Mouse (Mus musculus): Measurements from ENCODE around the gene Lyl1. TPM values are rescaled to one million over a fixed set of nuclear protein-coding genes. Genes with fewer than 3 reads are reported as not detected.
A peak's percentile ranks its signal among the peaks of the same experiment; 100 is the strongest.

Gene Lyl1
- total and polyA plus RNA-seq, 3 experiments: 88.7 to 149 (median 136) TPM

DNA sequence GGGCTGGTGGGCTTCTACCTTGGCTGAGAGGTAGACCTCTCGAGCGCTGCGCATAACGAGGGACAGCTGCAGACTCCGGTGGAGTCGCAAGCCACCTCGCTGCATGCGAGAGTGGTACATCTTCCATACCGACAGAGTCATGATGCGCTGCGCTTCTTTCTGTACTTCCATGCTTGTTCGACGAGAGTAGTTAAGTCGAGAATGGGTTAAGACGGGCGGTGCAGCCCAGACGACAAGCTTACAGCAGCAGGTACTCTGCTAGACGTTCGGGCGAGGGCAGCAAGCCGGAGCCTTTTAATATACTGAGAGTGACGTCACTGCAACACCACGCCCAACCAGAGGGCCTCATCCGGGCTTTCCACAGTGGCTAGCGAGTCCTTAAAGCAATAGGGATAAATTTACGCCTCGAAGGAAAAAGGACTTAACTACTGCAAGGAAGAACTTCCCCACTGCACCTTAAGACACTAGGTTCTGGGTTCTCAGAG is 38.6 kb upstream of the Lyl1 start, which contains the start of gene Ier2 (continued):
- peak; percentile 100 for TF ChIP-seq ZMIZ1 (IDR thresholded peaks at IDR 0.05; ENCODE audit: low read depth, low read length)
- TF ChIP-seq TCF12 (IDR thresholded peaks at IDR 0.05; ENCODE audit: low read depth, low read length): peak; percentile 75
- TF ChIP-seq USF1 (IDR thresholded peaks at IDR 0.05; ENCODE audit: low read depth, low read length): no peak
- TF ChIP-seq USF2 (IDR thresholded peaks at IDR 0.05; ENCODE audit: borderline replicate concordance in 1 of 2, insufficient read depth in 1 of 2, low read depth in 1 of 2, low read length in 2 of 2): no peak
- TF ChIP-seq CHD2 (IDR thresholded peaks at IDR 0.05; ENCODE audit: low read length): no peak
- TF ChIP-seq SIN3A (IDR thresholded peaks at IDR 0.05; ENCODE audit: low read length): peak; percentile 95
- TF ChIP-seq POLR2A (IDR thresholded peaks at IDR 0.05; ENCODE audit: control insufficient read depth in 1 of 2, insufficient read depth in 1 of 2, low read depth in 1 of 2, low read length in 2 of 2, poor library complexity in 1 of 2): peak; percentile 99 to 100

DNA sequence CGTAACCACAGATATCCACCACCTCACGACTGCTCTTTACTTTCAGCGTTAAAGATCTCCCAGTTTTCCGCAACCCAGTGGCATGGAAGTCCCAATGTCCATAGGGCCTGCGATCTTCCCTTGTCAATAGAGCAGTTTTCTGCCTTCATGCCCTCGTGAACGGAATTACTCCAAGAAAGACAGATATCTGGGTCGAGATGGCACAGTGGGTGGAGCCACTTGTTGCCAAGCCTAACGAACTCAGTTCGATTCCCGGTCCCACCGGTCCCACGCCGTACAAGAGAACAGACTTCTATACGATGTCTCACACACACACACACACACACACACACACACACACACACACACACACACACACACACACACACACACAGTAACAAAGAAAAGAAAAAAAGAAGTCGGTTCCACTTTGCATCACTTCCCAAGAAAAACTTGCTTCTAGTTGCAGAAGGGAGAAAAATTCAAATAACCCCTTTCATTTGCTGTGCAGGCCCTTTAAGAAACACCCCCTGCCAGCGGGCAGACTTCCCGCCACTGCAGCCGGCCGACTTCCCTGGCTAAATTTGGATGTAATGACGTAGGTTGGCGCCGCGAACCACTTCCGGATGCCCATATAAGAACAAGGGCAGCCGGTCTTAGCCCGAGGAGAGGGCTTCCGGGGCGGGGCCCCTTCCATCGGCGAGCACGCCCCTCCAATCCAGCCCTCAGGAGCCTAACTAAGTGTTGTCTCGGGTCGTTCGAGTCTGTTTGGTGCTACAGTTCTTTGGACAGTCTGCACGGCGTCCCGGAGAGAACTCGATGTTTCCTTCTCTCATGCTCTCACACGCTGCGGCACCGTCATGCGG is 37.6 kb upstream of the Lyl1 start:
- H3K9me3 ChIP-seq (replicated peaks; ENCODE audit: insufficient read depth, low read length): no peaks in the 10 kb centered on the region
- TF ChIP-seq HCFC1 (IDR thresholded peaks at IDR 0.05; ENCODE audit: low read depth, low read length) (peak; percentile 81), GATA1 (IDR thresholded peaks at IDR 0.05; ENCODE audit: low read depth, low read length) (no peak), MYC (IDR thresholded peaks at IDR 0.05; ENCODE audit: low read depth, low read length) (peak; percentile 90), ZKSCAN1 (IDR thresholded peaks at IDR 0.05; ENCODE audit: low read depth, low read length) (no peak), MEF2A (IDR thresholded peaks at IDR 0.05; ENCODE audit: extremely low read depth, insufficient replicate concordance, low read depth, low read length, poor library complexity, severe bottlenecking) (peak; percentile 96), KAT2A (conservative IDR thresholded peaks at IDR 0.05; ENCODE audit: low read depth, low read length) (peak; percentile 66; the same call in 1 of the 2 replicates), MXI1 (IDR thresholded peaks at IDR 0.05; ENCODE audit: low read depth, low read length) (peak; percentile 63; the same call in 1 of the 2 replicates), E2F4 (IDR thresholded peaks at IDR 0.05; ENCODE audit: borderline replicate concordance, low read depth, low read length) (peak; percentile 97), CHD1 (IDR thresholded peaks at IDR 0.05; ENCODE audit: low read depth, low read length) (no peak), EP300 (IDR thresholded peaks at IDR 0.05; ENCODE audit: low read depth in 1 of 2, low read length in 2 of 2) (0 out of 4 replicates have a peak, but pooled peaks of 1 of the 2 experiments have one; percentile 33), MAZ (IDR thresholded peaks at IDR 0.05; ENCODE audit: low read depth, low read length) (no peak), SIN3A (IDR thresholded peaks at IDR 0.05; ENCODE audit: low read length) (peak; percentile 97), ZC3H11A (IDR thresholded peaks at IDR 0.05; ENCODE audit: low read depth, low read length) (no peak), CTCF (IDR thresholded peaks at IDR 0.05 in 2 of 3, conservative IDR thresholded peaks at IDR 0.05 in 1 of 3; ENCODE audit: control insufficient read depth in 1 of 3, insufficient read depth in 1 of 3, low read depth in 2 of 3, low read length in 3 of 3, poor library complexity in 1 of 3, severe bottlenecking in 1 of 3) (no peak), RAD21 (IDR thresholded peaks at IDR 0.05; ENCODE audit: low read depth, low read length) (no peak), UBTF (IDR thresholded peaks at IDR 0.05; ENCODE audit: borderline replicate concordance, insufficient read depth, low read depth, low read length) (0 out of 2 replicates have a peak, but pooled peaks have one; percentile 5), MAX (IDR thresholded peaks at IDR 0.05; ENCODE audit: low read length) (peak; percentile 75), NELFE (IDR thresholded peaks at IDR 0.05; ENCODE audit: low read depth, low read length) (peak; percentile 97), TCF12 (IDR thresholded peaks at IDR 0.05; ENCODE audit: low read depth, low read length) (peak; percentile 69), ETS1 (IDR thresholded peaks at IDR 0.05; ENCODE audit: low read depth, low read length) (peak; percentile 93), ZMIZ1 (IDR thresholded peaks at IDR 0.05; ENCODE audit: low read depth, low read length) (peak; percentile 93), BHLHE40 (IDR thresholded peaks at IDR 0.05; ENCODE audit: borderline replicate concordance, low read depth, low read length) (no peak), TBP (IDR thresholded peaks at IDR 0.05; ENCODE audit: low read depth, low read length) (peak; percentile 94), GABPA (IDR thresholded peaks at IDR 0.05; ENCODE audit: low read depth, low read length) (no peak), POLR2AphosphoS2 (IDR thresholded peaks at IDR 0.05; ENCODE audit: low read length) (peak; percentile 91), ELF1 (IDR thresholded peaks at IDR 0.05; ENCODE audit: low read depth, low read length) (peak; percentile 88), POLR2A (IDR thresholded peaks at IDR 0.05; ENCODE audit: control insufficient read depth in 1 of 2, insufficient read depth in 1 of 2, low read depth in 1 of 2, low read length in 2 of 2, poor library complexity in 1 of 2) (peak; percentile 72 to 97), JUND (IDR thresholded peaks at IDR 0.05; ENCODE audit: low read depth, low read length) (no peak)
- H3K27me3 ChIP-seq (ENCODE audit: control insufficient read depth in 1 of 2, insufficient read depth in 2 of 2, low read length in 2 of 2): no peaks in the 10 kb centered on the region
- H3K4me3 ChIP-seq (ENCODE audit: control insufficient read depth in 1 of 2, insufficient read depth in 1 of 2, low read depth in 2 of 2, low read length in 2 of 2): peak overlapping the region; percentile 58 to 93
- H3K27ac ChIP-seq (ENCODE audit: control insufficient read depth, low read depth, low read length): peak overlapping the region; percentile 97
- peak overlapping the region; percentile 95 for H3K9ac ChIP-seq (ENCODE audit: control insufficient read depth, low read depth, low read length, poor library complexity, severe bottlenecking)
- peaks cover 0 to 15% of the 10 kb centered on the region in 2 experiments; a peak in 2 of 4 replicates for H3K36me3 ChIP-seq (ENCODE audit: control insufficient read depth in 1 of 2, insufficient read depth in 2 of 2, low read length in 2 of 2)
- H3K4me1 ChIP-seq (ENCODE audit: control insufficient read depth in 1 of 2, insufficient read depth in 2 of 2, low read length in 2 of 2): peaks cover 0 to 26% of the 10 kb centered on the region in 2 experiments; a peak in 2 of 4 replicates
- DNase-seq (ENCODE audit: low read depth, low spot score): peak; percentile 99
- H3K79me2 ChIP-seq (ENCODE audit: control insufficient read depth, insufficient read depth, low read length, poor library complexity): peaks cover 52% of the 10 kb centered on the region
